Mouse (Mus musculus): ENCODE results near the gene Olfr1271. TPM values are rescaled to one million over a fixed set of nuclear protein-coding genes. Genes with fewer than 3 reads are reported as not detected.

Gene Olfr1271
- polyA plus RNA-seq (2015; fragmentation: Illumina TruSeq; extraction: RNeasy Lipid Tissue Mini Kit (QIAGEN cat#74804); ENCODE audit: insufficient read depth, low read depth, low replicate concordance), result not detected

DNA sequence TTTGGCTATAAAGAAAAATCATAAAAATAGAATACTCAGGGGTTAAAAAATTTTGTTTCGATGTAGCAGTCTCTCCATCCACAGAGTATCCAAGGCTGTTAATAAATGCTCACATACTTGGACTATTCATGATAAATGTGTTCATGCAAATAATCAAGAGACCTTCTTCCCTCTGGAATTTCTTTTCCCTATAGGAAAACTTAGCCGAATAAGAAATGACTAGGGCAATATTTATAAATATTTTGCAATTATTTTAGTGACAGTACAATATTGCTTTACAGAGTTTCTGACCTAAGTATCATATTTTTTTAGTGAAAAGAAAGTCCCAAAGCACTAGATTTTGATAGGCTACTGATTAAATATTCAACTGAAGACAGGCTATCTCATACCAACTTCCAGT, at the start of gene Olfr1271:
Gene Olfr1271 (minus strand): TSS at position 101 of the 400 bp plus-strand sequence.

GRCm38 (mm10) chr2:90292741-90293140, 21.9 kb upstream of the Olfr1271 start, which contains the start of gene Olfr1272:
Gene Olfr1272, minus strand, starts transcription at chr2:90292841.

GRCm38 (mm10) chr2:90257492-90257891, 13.3 kb downstream of the Olfr1271 start, which contains the start of gene Olfr142:
Gene Olfr142, minus strand, starts transcription at chr2:90257592.

DNA sequence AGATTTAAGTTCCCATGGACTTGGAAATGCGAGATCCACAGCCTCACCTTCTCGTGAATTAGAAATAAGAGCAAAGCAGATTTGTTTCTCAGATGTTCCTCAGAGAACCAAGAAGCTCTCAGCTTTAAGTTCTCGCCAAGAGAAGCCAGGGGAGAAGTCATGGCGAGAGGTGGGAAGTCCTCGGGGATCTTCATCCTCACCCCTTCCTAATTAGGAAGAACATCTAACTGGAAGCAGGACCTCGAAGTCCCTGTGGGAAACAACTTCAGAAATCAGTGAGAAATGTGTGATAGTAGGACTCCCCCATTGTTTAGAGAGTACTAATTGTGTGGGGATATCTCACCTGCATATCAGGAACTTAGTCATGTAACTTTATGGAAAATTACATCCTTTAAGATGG, 46.4 kb downstream of the Olfr1271 start, which contains the start of gene Olfr1506:
Gene Olfr1506 (minus strand): TSS at position 101 of the 400 bp plus-strand sequence.

Other genes with a start within 250 kb of the Olfr1271 start
- not detected for gene Olfr1264, start 245.5 kb downstream of the Olfr1271 start, polyA plus RNA-seq (2015; fragmentation: Illumina TruSeq; extraction: RNeasy Lipid Tissue Mini Kit (QIAGEN cat#74804); ENCODE audit: insufficient read depth, low read depth, low replicate concordance)
- not detected for gene Olfr1265, start 235.7 kb downstream of the Olfr1271 start, polyA plus RNA-seq (2015; fragmentation: Illumina TruSeq; extraction: RNeasy Lipid Tissue Mini Kit (QIAGEN cat#74804); ENCODE audit: insufficient read depth, low read depth, low replicate concordance)
- gene Olfr140, start 207.4 kb downstream of the Olfr1271 start, polyA plus RNA-seq (2015; fragmentation: Illumina TruSeq; extraction: RNeasy Lipid Tissue Mini Kit (QIAGEN cat#74804); ENCODE audit: insufficient read depth, low read depth, low replicate concordance), result not detected
- gene Olfr1269, start 149.6 kb downstream of the Olfr1271 start, polyA plus RNA-seq (2015; fragmentation: Illumina TruSeq; extraction: RNeasy Lipid Tissue Mini Kit (QIAGEN cat#74804); ENCODE audit: insufficient read depth, low read depth, low replicate concordance), result not detected
- not detected for gene Olfr32, start 128.7 kb downstream of the Olfr1271 start, polyA plus RNA-seq (2015; fragmentation: Illumina TruSeq; extraction: RNeasy Lipid Tissue Mini Kit (QIAGEN cat#74804); ENCODE audit: insufficient read depth, low read depth, low replicate concordance)
- gene Olfr1270, start 117.9 kb downstream of the Olfr1271 start, polyA plus RNA-seq (2015; fragmentation: Illumina TruSeq; extraction: RNeasy Lipid Tissue Mini Kit (QIAGEN cat#74804); ENCODE audit: insufficient read depth, low read depth, low replicate concordance), result not detected
- not detected for gene Olfr1506, start 46.5 kb downstream of the Olfr1271 start, polyA plus RNA-seq (2015; fragmentation: Illumina TruSeq; extraction: RNeasy Lipid Tissue Mini Kit (QIAGEN cat#74804); ENCODE audit: insufficient read depth, low read depth, low replicate concordance)
- not detected for gene Olfr142, start 13.4 kb downstream of the Olfr1271 start, polyA plus RNA-seq (2015; fragmentation: Illumina TruSeq; extraction: RNeasy Lipid Tissue Mini Kit (QIAGEN cat#74804); ENCODE audit: insufficient read depth, low read depth, low replicate concordance)
- not detected for gene Olfr1272, start 21.8 kb upstream of the Olfr1271 start, polyA plus RNA-seq (2015; fragmentation: Illumina TruSeq; extraction: RNeasy Lipid Tissue Mini Kit (QIAGEN cat#74804); ENCODE audit: insufficient read depth, low read depth, low replicate concordance)
- gene Gm13769, start 51.2 kb upstream of the Olfr1271 start, polyA plus RNA-seq (2015; fragmentation: Illumina TruSeq; extraction: RNeasy Lipid Tissue Mini Kit (QIAGEN cat#74804); ENCODE audit: insufficient read depth, low read depth, low replicate concordance), result not detected
- not detected for gene Olfr1274-ps, start 127.7 kb upstream of the Olfr1271 start, polyA plus RNA-seq (2015; fragmentation: Illumina TruSeq; extraction: RNeasy Lipid Tissue Mini Kit (QIAGEN cat#74804); ENCODE audit: insufficient read depth, low read depth, low replicate concordance)